Mouse (Mus musculus): ENCODE results near the gene Fndc5.

Gene Fndc5

DNA sequence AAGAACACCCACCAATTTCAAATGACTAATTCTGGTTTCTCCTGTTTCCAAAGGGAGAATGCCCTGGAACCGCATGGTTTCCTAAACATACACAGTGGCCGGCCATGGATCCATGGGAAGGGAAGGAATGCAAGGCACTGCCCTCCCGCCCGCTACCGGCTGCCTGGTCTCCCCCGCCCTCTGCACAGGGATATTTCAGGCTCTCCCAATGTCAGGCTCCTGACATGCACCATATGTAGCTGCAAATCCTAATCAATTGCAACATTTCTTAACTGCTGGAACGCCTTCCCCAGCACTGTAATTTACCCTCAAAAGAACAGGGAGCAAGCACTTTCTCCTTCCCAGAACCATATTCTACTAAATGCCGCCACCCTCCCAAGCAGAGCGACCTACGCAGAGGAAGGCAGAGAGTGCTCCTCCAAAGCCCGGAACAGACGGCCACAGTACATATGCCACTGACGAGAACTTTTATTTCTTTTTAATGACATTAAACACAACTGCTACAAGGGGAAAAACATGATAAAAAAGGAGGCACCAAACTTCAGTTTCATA lies 10.8 kb downstream of the Fndc5 start:
- no peak for DNase-seq

GRCm38 (mm10) chr4:129149321-129149720 lies 12.5 kb downstream of the Fndc5 start:
- DNase-seq: no peak

DNA sequence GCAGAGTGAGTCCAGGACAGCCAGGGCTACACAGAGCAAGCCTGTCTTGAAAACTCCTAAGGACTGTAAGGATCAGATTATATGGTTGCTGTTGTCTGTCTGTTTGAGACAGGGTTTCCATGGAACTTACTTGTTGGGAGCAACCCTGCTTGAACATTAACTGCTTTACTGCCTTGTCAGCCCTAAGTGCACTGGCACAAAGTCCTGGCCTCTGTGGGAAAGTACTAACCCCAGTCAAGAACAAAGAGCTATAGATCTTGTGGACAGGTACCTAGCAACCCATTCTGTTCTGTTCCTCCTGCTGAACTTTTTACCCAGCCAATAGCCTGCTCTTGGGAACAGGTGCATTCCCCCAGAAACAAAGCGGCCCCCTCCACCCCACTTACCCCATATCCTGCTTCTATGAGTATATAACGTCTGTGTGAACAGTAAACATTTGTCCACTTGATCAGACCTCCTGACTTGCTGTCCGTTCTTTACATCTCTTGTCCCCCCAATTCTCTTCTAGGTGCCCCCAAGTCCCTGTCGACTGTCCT lies 14.5 kb downstream of the Fndc5 start:
- DNase-seq: no peak

DNA sequence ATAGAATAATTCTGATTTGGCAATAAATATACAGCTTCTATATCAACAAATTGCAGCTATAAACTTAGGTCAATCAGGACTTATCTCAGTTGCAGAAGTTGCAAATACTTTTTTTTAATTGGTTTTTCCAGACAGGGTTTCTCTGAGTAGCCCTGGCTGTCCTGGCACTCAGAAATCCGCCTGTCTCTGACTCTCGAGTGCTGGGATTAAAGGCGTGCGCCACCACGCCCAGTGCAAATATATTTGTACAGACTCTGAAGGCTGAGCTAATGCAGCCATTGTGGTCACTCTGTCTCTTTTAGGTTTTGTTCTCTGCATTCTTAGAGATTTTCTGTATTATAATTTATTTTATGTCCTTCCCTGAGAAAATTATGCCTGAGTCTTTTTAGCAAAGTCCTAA lies 20.7 kb downstream of the Fndc5 start:
- DNase-seq: no peak

DNA sequence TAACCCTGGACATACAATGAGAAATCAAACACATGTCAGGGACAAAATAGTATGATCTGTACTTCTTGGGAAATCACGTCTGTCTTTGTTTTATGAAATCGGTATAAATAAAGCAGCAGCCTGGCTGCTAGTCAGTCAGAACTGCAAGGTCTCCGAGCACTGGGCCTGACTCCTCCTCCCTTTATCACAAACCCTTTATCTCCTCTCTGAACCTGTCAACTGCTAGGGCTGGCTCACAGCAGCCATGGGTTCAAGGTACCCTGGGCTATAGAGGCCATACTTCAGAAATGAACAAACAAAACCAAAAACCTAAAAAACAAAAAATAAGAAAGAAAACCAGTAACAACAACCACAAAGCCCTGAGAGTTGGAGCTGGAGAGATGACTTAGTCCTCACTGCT lies 21.8 kb downstream of the Fndc5 start:
- no peak for DNase-seq

DNA sequence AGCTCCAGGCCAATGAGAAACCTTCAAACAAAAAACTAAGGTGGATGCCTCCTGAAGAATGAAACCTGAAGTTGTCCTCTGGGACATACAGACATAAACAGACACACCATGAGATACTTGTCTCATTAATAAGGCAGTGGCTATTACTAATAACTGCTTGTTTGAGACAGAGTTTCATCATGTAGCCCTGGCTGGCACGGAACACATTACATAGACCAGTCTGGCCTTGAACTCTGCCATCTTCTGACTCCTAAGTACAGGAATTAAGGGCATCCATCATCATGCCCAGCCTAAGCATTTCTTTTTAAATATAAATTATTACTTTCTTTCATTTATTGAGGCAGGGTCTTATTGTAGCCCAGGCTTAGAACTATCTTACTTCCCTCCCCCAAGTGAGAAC lies 24.3 kb downstream of the Fndc5 start:
- DNase-seq: no peak

DNA sequence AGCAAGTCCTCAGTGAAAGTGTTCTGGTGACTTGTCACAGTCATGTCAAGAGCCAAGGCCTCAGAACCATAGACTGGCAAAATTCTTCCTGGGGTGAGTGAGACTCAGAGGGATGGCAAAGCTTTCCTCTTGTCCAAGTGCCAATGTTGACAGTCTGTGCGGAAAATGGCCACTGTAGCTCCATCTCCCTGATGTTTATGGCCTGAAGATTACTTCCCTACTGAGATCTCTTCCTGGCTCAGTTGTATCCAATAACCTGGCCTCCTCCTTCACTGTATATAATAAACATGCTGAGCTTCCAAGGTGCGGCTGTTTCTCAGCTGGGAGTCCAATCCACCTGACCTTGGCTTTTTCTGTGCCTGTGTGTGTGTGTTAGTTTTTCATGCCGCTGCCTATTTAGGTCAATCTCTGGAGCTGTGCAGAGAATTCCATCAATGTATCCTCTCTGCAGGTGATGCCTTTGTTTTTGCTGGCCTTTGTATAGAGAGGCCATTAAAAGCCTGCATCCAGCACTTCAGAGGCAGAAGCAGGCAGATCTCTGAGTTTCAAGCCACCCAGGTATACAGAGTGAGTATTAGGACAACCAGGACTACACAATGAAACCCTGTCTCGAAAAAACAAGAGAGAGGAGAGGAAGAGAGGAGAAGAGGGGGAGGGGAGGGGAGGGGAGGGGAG lies 24.9 kb downstream of the Fndc5 start:
- no peak for DNase-seq

DNA sequence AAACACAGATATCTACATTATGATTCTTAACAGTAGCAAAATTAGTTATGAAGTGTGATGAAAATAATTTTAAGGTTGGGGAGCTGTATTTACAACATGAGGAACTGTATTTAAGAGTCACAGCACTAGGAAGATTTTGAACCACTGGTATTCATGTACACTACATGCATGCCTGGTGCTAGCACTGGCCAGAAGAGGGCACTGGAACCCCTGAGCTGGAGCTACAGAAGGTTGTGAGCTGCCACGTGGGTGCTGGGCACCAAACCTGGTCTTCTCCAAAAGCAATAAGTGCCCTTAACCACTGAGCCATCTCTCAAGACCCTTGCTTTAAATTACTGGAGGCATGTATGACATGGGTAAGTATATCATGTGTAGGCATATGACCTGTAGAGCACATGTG lies 35.7 kb downstream of the Fndc5 start:
- DNase-seq: no peak

DNA sequence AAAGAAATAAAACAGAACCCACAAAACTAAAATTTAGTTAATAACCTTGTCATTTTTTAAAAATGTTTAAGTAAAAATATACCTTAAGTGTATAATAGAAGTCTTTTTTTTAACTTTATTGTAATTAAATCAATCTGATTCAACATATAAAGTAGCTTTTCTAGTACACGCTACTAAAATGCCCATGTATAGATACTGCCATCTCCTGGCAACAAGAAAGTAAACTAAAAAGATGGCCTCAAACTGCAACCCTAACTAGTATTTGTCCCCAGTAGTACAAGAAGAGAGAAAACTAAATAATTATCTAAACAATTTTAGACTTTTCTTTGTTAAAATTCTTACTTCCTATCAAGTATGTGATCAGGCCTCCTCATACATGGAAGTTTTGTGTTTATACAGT lies 42.8 kb downstream of the Fndc5 start:
- no peak for DNase-seq

DNA sequence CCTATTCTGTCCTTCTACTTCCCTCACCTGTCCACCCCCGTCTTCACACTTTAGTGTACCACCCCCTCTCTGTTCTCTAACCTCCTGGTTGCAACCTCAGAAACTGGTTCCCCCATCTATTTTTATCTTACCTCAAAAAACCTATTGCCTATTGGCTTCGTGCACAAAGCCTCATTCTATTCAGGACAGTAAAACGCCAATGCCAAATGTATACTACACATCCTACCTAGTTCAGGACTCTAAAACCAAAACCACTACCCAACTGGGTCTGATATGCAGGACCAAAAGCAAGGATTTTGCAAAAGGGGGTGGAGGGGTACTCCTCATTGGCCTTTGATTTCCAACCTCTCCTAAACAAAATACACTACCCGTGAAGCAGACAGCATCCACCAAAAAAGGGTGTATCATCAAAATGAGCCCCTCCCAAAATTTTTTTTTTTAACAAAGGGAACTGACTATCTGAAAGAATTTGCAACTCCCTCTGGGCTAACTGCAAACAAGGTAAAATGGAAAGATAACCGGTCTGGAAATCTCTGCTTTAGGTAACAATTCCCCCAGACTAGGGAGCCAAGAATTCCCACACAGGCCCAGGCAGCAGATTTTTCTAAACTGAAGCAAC lies 51.4 kb downstream of the Fndc5 start:
- DNase-seq: no peak

DNA sequence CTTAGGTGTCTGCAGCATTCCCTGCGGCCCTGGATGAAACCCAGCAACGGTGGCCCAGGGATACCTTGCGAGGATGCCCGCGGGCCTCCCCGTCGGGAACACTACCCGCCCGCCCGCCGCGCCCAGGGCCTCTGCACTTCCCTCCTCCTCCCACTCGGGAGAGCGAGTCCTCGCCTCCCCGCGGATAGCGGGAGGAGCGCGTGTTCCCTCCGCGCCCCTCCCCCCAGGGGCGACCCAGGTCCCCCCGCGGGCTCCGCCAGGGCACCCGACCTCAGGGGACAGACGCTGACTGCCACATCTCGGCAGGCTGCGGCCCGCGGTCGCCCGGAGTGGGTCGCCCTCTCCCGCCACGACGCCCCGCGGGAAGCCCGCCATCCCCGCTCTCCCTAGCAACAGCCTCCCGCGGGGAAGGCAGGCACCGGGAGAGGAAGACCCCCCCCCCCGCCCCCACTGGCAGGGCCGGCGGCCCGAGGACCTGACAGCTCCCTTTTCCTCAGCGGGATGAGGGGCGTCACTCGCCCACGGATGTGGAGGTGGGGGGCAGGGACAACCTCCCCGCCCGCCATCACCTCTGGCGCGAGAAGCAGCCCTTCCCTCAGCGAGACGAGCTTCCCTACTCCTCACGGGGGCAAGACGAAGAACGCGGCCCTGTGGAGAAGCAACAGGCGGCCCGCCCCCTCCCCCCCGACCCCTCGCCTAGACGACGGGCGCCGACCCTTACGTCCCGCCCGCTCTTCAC lies 52.2 kb downstream of the Fndc5 start:
- peak; percentile 45 to 52 for DNase-seq

DNA sequence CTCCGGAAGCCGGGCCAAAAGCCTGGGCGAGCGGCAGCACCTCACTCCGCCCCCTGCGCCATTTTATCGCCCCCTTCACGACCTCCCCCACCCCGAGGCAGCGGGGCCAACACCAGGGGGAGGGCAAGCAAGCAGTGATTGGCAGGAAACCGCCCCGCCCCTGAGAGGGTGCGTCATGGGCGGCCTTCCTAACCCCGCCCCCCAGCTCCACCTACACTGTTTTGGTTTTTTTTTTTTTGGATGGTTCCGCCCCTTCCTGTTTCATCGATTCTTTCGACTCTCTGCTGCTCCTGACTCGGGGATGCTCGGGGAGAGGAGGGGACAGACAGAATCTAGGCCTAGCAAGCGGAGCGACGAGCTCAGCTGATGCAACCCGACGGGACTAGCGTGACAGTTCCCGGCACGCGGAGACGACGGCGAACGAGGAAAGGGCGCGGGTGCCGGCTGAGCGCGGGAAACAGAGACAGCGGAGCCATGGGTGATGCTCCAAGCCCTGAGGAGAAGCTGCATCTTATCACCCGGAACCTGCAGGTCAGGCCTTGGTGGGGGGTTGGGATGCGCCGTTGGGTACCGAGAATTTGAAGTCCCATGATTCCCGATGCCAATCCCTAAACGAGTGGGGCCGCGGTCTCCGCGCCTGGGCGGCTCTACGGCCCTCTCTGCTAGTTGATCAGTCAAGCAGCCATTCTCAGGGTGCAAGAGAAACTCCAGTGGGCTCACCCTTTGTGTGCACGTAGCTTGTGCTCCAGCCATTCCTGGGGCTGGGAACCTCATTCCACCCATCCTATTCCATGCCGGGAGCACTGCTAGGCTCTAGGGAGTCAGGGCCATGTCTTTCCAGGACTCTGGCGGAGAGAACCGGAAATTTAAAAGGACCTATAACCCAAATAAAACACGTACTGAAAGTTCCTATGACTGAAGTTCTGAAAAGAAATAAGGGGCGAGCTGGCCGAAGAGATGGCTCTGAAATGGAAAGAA lies 53.0 kb downstream of the Fndc5 start, which contains the start of the genes S100pbp and Yars:
Gene S100pbp (minus strand): TSS at position 186 of the 978 bp plus-strand sequence.
Gene Yars (plus strand): TSS at position 219 of the 978 bp plus-strand sequence.
- peak; percentile 96 to 98 for DNase-seq

DNA sequence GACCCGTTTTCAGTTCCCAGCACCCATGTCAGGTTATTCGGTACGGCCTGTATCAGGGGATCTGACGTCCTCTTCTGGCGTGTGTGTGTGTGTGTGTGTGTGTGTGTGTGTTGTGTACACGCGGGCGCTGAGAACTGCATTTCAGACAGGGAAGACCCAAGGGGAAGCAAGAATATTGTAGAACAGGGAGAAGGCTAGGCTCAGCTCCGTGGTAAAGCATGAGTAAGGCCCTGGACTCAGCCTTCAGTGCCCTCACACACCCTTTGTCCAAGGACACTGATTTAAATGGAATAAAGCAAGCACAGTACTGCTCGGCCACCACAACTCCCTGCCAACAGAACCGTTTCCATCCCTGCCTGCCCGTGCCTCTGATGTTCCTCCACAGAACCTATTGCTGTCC lies 53.7 kb downstream of the Fndc5 start:
- DNase-seq: no peak

DNA sequence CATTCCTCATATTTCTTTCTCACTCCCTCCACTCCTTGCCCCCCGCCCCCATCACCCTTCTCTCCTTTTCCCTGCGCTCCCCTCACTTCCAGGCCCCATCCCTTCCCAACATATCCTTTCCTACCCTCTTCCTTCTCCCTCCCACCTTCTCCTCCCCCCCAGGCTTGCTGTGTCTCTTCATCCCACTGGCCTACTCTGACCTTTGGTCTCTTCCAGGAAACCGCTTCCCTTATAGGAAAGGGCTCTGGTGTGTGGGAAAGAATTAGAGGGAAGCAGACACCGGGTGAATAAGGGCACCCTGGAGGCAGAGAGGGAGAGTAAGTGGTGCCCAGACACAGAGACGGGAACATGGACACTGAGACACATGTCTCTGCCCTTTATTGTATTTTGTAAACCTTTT lies 54.9 kb downstream of the Fndc5 start:
- DNase-seq: no peak
